Mouse (Mus musculus): Measurements from ENCODE around the gene Srgap1. TPM values are rescaled to one million over a fixed set of nuclear protein-coding genes. Genes with fewer than 3 reads are reported as not detected.

The Srgap1 gene
- total RNA-seq, 2 experiments from 2014 or later = 0.07 TPM; not detected in 1

DNA sequence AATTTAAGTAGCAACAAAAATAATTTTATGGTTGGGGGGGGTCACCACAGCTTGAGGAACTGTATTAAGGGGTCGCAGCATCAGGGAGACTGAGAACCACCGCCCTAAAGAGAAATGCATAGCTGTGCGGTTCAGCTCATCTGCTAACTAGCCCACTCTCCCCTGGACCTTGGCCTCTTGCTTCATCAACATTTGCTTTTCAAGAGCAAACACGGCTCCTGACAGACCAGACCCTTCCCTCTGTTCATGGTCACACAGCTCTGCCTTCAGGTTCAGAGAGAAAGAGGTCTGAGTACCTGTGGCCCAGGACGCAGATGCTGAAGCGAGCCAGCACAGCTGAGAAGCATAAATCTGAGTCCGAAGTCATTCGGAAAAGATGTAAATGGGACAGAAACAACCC, 29.4 kb downstream of the Srgap1 start:
- no peak for ATAC-seq (replicated peaks; ENCODE audit: poor library complexity)

DNA sequence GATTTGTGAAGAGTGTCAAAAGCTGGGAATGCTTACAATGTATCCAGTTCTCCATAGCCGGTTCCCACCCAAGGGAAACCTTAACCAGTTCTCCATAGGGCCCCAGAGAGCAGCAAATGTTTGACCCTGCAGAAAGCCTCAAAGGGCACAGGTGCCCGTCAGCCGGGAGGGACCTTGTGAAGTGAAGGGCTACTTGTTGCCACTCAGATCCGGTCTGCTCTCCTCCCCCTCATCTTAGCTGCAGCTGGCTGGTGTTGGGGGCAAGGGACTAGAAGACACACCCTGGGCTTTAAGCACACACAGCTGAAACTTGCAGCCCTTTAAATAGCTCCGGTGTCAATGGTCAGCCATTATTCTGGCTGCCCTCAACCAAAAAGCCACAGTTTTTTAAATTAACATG, 30.1 kb downstream of the Srgap1 start:
- no peak for ATAC-seq (replicated peaks; ENCODE audit: poor library complexity)

DNA sequence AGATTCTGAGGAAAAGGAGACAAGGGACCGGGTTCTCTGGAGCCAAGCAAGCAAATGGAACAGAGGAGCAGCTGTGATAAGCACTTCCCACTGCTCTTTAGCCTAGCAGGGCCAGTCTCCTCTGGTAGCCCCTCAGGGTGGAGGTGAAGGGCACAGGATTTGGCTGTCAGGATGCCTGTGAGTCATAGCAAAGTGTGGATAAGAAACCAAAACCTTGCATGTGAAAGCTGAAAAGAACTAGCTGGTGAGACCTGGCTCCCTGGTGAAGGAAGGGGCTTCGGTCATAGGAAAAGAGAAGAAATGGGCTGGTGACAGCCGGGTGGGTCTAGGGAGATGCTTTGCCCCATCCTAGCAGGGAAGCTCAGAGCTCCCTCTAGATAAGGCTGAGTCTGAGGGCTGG, 30.5 kb downstream of the Srgap1 start:
- ATAC-seq (replicated peaks; ENCODE audit: poor library complexity) = no peak

DNA sequence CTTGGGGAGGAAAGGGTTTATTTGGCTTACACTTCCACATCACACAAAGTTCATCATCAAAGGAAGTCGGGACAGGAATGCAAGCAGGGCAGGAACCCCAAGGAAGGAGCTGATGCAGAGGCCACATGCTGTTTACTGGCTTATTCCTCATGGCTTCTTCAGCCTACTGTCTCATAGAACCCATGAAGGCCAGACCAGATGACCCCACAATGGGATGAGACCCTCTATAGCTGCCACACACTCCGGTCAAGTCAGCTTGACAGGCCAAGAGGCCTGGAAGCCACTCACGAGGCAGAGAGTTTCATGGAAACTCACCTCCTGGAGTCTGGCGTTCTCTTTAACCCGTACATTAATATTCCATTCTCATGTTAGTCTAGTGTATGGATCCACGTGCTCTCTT, 34.8 kb downstream of the Srgap1 start:
- ATAC-seq (replicated peaks; ENCODE audit: poor library complexity) = no peak

DNA sequence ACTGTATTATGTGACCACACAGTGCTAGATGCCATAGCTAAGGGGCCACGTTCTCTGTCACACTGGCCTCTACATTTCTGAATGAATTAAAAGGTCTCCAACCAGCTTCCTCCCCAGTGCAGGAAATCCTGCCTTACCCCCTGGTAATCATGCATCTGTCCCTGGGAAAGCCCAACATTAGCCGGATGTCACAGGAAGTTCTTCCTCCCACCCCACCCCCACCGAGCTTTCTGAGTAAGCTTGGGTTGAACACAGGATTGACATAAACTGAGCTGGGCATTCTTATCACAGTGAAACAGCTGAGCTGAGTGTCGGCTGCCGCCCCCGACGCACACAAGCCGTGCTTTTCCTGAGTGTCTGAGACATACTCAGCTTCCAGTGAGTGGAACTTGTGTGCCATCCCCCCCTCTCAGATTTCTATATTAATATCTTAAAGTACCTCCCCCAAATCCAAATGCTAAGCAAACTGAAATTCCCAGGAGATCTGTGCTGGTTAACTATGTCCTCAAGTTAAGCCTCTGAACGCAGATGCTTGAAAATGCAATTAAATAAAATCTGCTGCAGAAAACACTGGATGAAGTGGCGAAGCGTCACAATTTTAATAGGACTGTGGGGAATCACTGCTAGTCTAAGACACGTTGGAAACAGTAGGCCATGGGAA, 38.3 kb downstream of the Srgap1 start:
- ATAC-seq (replicated peaks; ENCODE audit: poor library complexity) = peak; percentile 80

DNA sequence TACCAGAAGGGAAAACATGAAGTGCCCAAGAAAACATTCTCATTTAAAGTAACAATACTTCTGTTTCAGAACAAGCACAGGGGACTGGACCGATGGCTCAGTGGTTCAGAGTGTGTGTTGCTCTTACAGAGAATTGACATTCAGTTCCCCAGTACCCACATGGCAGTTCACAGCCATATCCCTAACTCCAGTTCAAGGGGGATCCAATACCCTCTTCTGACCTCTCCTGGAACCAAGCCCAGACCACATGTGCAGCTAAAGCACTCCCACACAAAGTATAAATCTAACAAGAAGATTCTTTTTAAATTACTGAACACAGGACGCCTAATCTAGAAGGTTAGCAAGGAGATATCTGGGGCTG, 38.8 kb downstream of the Srgap1 start:
- ATAC-seq (replicated peaks; ENCODE audit: poor library complexity) = no peak; the same call in none of the 2 replicates

DNA sequence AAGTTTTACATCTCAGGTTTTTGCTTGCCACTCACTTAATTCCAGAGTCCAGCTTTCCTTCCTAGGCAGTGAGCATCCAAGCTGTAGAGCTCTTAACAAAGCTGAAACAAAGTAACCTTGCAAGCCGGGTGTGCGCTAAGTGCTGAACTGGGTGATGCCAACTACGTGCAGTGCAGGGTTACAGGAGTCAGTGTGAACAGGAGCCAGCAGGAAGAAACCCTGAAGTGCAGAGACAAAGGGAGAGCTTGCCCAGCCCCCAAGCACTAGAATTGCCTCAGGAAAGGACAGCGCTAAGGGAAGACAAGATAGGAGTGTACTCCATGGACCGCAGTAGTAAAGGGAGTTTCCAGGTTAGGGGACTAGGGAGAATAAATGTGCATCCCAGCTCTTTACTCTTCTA, 40.5 kb downstream of the Srgap1 start:
- ATAC-seq (replicated peaks; ENCODE audit: poor library complexity) = no peak

DNA sequence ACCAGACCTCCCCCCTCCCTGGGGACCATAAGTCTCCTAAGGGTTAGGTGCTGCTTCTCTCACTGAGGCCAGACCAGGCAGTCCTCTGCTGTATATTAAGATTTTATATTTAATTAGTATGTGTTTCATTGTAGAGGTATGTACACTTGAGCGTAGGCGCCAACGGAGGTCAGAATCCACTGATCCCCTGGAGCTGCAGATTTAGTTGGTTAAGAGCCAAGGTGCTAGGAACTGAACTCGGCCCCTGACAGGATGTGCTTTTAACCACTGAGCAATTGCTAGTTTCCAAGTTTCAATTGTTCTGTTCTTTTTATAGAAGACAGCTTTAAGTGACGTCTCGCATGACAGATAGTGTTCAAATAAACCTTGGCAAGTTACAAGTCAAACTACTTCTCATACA, 41.0 kb downstream of the Srgap1 start:
- no peak for ATAC-seq (replicated peaks; ENCODE audit: poor library complexity)

DNA sequence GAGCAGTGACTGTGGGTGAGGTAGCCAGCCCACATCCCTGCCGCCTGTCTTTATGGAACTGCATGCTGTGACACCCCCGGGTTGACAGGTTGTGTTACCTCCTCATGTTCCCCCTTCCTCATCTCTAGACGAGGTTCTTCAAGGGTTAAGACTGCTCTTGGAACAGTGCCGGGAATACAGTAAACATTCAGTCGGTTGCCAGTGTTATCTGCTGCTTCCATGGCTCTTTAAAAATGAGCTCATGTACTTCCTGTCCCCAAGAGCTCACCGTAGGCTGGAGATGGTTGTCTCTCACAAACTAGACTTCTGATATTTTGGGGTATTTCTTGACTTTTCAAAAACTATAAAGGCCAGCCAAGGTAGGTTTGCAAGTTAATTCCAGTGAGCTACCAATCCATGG, 41.6 kb downstream of the Srgap1 start:
- ATAC-seq (replicated peaks; ENCODE audit: poor library complexity) = peak; percentile 54

DNA sequence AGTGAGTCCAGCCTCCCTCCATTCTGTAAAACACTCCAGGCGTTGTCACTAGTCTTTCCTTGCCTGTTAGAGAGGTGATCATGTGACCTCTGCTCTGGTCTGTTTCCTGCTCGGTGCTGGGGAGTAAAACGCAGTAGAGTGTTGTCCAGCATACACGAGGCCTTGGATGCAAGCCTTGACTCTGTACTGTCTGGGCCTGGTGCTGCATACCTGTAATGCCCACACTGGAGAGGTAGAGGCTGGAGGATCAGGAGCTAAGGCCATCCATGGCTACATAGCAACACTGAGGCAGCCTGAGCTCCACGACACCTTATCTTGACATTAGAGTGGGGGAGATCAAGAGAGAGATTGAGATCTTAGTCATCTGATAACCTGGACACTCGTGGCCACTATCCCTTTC, 44.2 kb downstream of the Srgap1 start:
- ATAC-seq (replicated peaks; ENCODE audit: poor library complexity) = no peak

DNA sequence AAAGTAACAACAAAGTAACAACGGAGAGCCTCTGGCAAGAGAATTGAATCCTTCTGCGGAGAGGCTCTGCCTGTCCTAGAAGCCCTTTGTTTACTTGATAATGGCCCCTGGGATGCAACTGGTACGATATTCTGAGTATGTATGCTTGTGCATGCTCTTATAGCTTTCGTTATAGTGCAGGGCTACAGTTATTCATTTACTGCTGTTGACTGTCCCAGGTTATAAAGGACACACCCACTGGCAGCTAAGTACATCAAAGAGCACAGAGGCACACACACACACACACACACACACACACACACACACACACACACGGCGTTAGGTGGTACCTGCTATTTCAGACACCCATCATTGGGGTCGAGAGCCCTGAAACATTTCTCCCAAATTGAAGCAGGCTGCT, 48.3 kb downstream of the Srgap1 start:
- ATAC-seq (replicated peaks; ENCODE audit: poor library complexity) = no peak

DNA sequence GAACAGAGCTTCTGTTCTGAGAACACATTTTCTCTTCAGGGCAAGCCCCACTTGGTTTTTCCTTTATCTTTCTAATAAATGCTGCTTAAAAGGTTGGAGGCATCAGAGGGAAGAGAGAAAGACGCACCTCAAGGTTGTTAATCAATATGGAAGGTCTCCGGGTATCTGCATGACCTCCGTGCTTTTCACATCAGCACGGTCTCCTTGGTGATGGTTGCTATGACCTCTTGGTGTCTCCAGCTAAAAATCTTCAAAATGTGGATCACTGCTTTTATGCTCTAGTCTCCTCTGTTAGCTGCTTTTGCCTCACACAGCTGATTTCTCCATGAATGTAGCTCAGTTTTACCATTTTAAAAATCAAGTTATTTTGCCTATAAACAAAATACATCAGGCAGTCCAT, 50.6 kb downstream of the Srgap1 start:
- ATAC-seq (replicated peaks; ENCODE audit: poor library complexity) = no peak

DNA sequence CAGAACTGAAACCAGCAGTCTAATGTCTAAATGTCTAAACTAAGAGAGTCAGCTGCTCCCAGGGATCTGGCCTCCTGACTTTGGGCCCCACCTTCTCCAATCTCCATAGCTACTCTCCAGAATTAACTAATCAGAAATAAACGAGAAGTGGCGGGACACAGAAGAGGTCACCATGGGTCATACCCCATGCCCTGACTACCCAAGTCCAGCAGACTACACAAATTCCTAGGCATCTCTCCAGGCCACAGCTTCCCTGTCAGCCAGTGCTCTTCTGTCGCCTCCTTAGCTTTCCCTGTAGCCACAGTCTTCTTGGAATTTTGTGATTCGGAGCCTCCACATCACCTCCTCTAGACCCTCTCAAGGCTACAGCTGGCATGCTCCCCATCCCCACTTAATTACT, 51.7 kb downstream of the Srgap1 start:
- no peak for ATAC-seq (replicated peaks; ENCODE audit: poor library complexity)

DNA sequence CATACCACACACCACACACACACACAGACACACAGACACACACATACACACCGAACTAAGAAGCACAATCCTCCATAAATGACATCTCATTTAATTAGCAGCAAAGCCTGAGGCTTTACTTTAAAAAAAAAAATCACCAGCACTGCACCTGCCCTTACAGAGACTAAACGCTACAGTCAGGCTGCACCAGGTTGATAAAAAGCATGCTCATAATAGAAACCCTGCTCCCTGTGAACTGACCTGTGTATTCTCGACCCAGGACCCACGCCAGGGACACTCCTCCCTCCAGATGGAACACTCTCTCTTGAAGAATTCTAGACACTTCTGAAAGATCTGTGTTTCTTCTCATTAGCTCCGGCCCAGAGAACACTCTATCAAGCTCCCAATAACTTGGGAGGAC, 52.5 kb downstream of the Srgap1 start:
- peak; percentile 77 for ATAC-seq (replicated peaks; ENCODE audit: poor library complexity)

DNA sequence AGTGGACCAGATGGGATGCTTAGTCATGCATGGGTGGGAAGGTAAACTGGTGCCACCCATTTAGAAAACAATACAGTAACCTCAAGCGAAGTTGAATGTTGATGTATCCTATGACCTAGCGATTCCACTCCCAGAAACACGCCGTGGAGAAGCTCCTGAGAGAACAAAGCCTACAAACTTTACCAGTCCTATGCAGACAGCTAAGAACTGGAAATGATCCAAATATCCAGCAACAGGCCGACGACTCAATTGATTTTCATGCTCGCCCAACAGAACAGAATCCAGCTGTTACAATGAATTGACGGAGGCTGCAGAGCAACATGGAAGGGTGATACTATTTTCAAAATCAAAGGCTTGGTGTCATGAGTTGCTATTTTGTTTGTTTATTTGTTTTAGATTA, 54.5 kb downstream of the Srgap1 start:
- ATAC-seq (replicated peaks; ENCODE audit: poor library complexity) = no peak

DNA sequence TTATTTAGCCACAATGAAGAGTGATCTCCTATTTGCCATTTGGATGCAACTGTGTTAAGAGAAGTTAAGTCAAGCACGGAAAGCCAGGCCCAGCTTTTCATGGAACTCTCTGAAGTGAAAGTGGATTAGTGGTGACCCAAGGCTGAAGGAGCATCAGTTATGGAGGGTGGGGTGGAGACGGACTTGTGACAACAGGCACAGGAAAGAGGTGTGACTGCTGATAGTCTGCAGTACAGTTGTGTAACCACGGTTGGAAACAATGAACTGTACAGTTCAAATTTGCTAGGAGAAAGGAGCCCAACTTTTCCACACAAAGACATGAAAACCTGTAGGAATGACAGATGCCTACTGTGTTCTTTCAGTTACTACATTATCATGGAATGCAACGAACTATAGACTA, 60.1 kb downstream of the Srgap1 start:
- ATAC-seq (replicated peaks; ENCODE audit: poor library complexity) = peak; percentile 43; the same call in 1 of the 2 replicates

DNA sequence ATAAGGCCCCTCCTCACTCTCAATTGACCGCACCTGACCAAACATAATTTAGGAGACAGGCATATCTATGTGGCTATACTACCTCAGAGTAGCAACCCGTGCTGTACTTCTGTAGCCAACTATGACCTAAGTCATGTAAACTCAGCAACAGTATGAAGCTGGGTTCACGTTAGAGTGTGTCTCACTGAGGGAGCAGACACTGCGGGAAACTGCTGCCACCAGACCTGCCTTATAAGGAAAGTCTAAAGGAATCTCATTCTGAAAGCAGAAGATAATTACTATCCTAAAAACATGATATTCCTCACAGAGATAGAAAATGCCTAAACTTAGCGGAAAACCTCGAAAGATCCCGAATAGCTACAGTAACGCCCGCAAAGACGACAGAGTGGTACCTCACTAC, 62.2 kb downstream of the Srgap1 start:
- ATAC-seq (replicated peaks; ENCODE audit: poor library complexity) = no peak

DNA sequence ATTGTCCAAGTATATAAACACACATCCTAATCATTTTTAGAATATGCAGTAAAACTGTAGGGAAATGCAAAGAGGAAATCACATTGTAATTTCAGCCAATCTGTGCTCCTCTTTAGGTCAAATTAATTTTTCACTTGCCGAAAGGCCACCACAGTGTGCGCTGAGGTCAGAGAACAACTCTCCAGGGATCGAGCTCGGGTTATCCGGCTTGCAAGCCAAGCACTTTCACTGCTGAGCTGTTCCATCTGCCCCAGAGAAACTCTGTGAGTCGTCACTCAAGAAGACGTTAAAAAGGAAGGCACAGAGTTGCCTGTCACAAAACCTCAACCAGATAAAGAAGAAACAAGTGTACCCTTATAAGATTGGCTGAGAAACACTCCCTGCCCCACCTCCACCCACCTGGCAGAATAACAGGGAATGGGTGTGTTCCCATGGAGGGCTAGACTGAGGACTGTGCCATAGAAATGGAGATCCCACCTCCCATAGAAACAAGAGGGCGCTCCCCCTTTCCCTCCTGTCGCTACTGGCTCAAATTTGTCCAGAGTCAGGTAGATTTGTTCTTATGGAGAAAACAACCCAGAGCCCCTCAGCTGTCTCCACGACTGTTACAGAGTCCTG, 63.0 kb downstream of the Srgap1 start:
- peak; percentile 47 for ATAC-seq (replicated peaks; ENCODE audit: poor library complexity)

DNA sequence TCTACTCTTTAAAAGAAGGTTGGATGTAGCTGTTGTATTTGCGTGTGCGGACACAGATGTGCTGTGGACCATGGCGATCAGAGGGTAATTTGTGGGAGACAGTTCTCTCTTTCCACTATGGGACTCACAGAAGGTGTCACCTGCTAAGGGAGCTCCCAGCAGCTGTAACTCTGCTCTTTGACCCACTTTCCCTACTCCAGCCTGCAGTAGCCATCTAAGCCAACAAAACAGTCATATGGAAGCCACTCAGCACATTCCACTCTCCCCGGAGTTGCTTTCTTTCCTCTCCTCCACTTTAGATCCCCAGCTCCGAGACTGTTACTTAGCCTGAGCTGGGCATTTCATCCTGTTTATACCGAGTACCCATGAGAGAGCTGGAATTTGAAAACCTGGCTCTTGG, 71.8 kb downstream of the Srgap1 start:
- no peak for ATAC-seq (replicated peaks; ENCODE audit: poor library complexity)

DNA sequence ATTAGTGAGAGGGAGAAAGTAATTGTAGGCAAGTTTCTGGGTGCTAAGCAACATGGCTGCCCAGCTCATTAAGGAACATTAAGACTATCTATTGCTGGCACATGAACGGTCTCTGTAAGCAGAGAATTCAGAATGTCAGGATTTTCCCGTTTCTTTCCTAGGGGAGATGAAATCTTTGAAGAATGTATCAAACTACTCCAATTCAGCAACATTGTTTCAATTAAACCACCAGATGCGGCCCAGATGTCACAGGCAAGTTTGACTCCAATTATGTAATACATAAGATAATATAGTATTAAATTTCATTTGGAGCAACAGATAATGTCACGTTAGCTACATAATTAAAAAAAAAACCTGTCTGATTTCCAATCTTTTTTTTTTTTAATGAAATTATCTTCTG, 72.5 kb downstream of the Srgap1 start:
- no peak for ATAC-seq (replicated peaks; ENCODE audit: poor library complexity)

DNA sequence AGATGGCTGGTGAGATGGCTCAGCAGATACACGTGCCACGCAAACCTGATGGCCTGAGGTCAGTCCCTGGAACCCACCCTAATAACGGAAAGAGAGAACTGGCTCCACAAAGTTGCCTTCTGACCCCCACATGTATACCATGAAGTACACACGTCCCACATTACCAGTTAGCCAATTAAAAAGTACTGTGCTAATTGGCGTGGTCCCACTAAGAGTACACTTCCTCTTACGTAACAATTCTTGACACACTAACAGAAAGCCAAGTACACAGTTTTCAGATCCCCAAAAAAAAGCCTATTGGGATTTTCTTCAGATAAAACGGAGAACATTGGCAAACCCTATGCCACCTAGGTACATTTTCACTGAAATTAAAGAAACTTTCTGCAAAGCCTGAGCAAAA, 73.8 kb downstream of the Srgap1 start:
- ATAC-seq (replicated peaks; ENCODE audit: poor library complexity) = peak; percentile 59

DNA sequence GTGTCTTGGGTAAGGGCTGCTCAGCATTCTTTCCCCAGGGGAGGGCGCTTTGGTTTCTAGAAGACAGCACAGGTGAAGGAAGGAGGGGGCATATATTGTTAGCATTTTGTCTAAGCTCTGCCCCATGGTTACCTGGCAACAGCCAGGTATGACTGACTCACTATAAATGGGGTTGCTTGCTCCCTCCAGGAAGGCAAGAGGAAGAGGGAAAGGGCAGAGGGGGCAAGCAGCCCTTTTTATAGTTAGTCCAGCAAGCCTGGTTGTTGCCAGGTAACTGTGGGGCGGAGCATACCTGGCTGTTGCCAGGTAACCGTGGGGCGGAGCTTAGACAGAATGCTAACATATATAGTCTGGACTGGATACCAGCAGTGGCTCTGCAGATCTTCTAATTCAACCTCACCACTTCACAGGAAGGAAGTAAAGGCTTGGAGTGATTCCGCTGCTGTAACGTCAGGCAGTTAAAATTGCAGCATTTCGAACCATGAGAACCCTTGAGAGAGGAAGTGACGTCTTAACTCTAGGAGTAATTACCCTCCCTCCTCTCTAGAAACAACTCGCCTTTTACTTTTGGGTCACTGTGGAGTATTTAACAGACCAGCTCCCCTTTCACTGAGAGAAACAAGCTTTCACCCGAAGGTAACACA, 74.7 kb downstream of the Srgap1 start:
- ATAC-seq (replicated peaks; ENCODE audit: poor library complexity) = peak; percentile 67

DNA sequence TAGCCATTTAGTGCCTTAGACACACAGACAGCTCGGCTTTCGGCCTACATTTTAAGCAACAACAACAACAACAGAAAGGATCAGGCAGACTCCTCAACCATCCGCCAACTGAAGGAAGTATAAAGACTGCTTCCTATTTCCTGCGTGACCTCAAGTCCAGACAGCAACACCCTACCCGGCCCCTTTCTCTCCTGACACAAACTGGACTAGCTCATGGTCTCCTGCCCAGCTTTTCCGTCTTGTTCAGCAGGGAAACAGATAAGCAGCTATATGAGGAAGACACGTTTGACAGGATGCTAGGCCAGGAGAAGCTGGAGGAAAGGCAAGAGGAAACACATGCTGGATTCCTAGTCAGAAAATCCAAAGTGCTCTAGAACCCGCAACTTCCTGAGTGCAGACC, 75.5 kb downstream of the Srgap1 start:
- ATAC-seq (replicated peaks; ENCODE audit: poor library complexity) = no peak

All from megakaryocyte progenitor cell, adult 5-6 weeks (primary cell).